Mouse (Mus musculus) hindbrain, embryonic 12.5 days (tissue): ENCODE measurements at regions not wholly inside any gene's neighbourhood (a gene's known extent, or its start where the extent isn't known, plus 50 kb on each side); places are given as distances from the start of the nearest gene placed in this dataset.

Source experiments
- ATAC-seq: fragments of 200-750 bp; cut with Nextera tagmentation; 2 replicates; pipeline ENCODE4 v1.8.0; 2017; ENCODE audit warnings: moderate TSS enrichment; ENCODE audit not compliant: low FRiP score
- H3K27ac ChIP-seq: fragments of 300-500 bp; sonication (generic); 2 replicates; pipeline ENCODE4 v1.5.1; 2016; ENCODE audit warnings: mild to moderate bottlenecking
- H3K27me3 ChIP-seq: fragments of 300-500 bp; sonication (generic); 2 replicates; pipeline ENCODE4 v1.6.1; 2016; ENCODE audit warnings: mild to moderate bottlenecking
- H3K36me3 ChIP-seq: fragments of 300-500 bp; sonication (generic); 2 replicates; pipeline ENCODE4 v1.6.1; 2016; ENCODE audit warnings: mild to moderate bottlenecking
- H3K4me1 ChIP-seq: fragments of 300-500 bp; sonication (generic); 2 replicates; pipeline ENCODE4 v1.6.1; 2016
- H3K4me2 ChIP-seq: fragments of 300-500 bp; sonication (generic); replicated peaks from 2 replicates; pipeline ENCODE4 v1.6.1; 2016; ENCODE audit warnings: mild to moderate bottlenecking
- H3K4me3 ChIP-seq: fragments of 300-500 bp; sonication (generic); 2 replicates; pipeline ENCODE4 v1.5.1; 2016; ENCODE audit warnings: mild to moderate bottlenecking
- H3K9ac ChIP-seq: fragments of 300-500 bp; sonication (generic); 2 replicates; pipeline ENCODE4 v1.6.1; 2016; ENCODE audit warnings: mild to moderate bottlenecking, moderate library complexity
- H3K9me3 ChIP-seq: fragments of 300-500 bp; sonication (generic); replicated peaks from 2 replicates; pipeline ENCODE4 v1.6.1; 2016; ENCODE audit warnings: mild to moderate bottlenecking
- WGBS: fragments of 180-500 bp; shearing (Covaris S2); methylation state at CpG from one replicate; pipeline ENCODE4 v1.1.7; 2016; 5-methylcytosine and 5-hydroxymethylcytosine counted together

DNA sequence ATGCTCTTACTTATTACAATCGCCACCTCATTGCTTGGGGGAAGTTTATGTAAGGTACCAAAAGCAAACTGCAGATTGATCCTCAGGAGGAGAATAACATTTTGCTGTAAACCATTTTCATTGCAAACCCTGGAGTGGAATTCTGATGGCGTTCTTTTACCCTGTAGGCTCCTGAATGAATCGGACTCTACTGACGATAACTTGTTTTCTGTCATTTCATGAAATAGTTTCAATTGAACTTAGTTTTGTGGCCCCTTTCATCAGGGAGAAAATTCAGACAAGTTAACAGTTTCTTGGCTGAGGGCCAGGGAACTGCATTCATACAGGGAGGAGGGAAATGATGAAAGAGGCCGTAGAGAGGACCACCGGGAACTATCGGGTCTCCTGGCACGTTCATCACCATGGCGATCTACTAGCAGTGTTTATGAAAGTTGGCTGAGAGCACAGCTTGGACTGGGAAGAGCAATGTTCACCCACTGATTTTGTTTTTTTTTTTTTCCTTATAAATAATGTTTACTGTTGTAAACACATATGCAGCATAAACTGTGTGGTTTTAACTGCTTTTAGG, 266.7 kb downstream of the Stim2 start:
- 30% methylated on average over 9 of the region's 9 CpGs for WGBS
- Histone ChIP-seq H3K27me3 (no peaks in the 10 kb centered on the region), H3K4me1 (peaks cover 2% of the 10 kb centered on the region; the same call in 1 of the 2 replicates), H3K9ac (no peak overlapping the region), H3K4me2 (no peak overlapping the region), H3K27ac (no peak overlapping the region), H3K36me3 (no peaks in the 10 kb centered on the region), H3K4me3 (no peak overlapping the region), H3K9me3 (no peaks in the 10 kb centered on the region)
- ATAC-seq: peak; percentile 77; the same call in 1 of the 2 replicates

- Histone ChIP-seq H3K4me2 (no peak overlapping the region), H3K4me1 (peaks cover 2% of the 10 kb centered on the region; the same call in 1 of the 2 replicates), H3K27ac (no peak overlapping the region), H3K36me3 (no peaks in the 10 kb centered on the region), H3K27me3 (no peaks in the 10 kb centered on the region), H3K9me3 (no peaks in the 10 kb centered on the region; the same call in 1 of the 2 replicates), H3K9ac (no peak overlapping the region), H3K4me3 (no peak overlapping the region)
- ATAC-seq: no peak
- WGBS: 68% methylated on average over 10 of the region's 10 CpGs
These were observed 269.7 kb downstream of the Stim2 start for GRCm38 (mm10) chr5:54267905-54268590.

GRCm38 (mm10) chr5:54279357-54279756, 281.1 kb downstream of the Stim2 start:
- Histone ChIP-seq H3K4me1 (no peaks in the 10 kb centered on the region), H3K27me3 (no peaks in the 10 kb centered on the region), H3K9me3 (no peaks in the 10 kb centered on the region), H3K9ac (no peak overlapping the region), H3K4me3 (no peak overlapping the region), H3K4me2 (no peak overlapping the region), H3K36me3 (no peaks in the 10 kb centered on the region), H3K27ac (no peak overlapping the region)
- WGBS: 47% methylated on average over 8 of the region's 8 CpGs
- peak; percentile 43; the same call in 1 of the 2 replicates for ATAC-seq

DNA sequence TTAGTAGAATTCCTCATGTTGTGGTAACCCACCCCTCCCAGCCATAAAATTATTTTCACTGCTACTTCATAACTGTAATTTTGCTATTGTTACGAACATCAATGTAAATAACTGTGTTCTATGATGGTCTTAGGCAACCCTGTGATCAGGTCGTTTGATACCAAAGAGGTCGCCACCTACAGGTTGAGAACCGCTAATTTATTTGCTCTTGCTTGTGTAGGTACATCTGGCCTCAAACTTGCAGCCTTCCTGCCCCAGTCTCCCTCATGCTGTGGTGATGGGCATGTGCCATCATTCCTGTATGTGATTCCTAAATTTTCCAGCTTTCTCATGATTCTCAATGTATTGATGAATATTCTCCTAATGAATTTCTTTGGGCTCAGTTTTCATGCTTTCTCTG, 282.4 kb downstream of the Stim2 start:
- H3K27me3 ChIP-seq: no peaks in the 10 kb centered on the region
- H3K36me3 ChIP-seq: no peaks in the 10 kb centered on the region
- no peaks in the 10 kb centered on the region for H3K4me1 ChIP-seq
- no peak overlapping the region for H3K27ac ChIP-seq
- no peaks in the 10 kb centered on the region for H3K9me3 ChIP-seq
- H3K4me2 ChIP-seq: no peak overlapping the region
- H3K4me3 ChIP-seq: no peak overlapping the region
- ATAC-seq: no peak
- H3K9ac ChIP-seq: no peak overlapping the region
- WGBS: 39% methylated on average over 4 of the region's 4 CpGs

GRCm38 (mm10) chr5:54281121-54281520, 282.8 kb downstream of the Stim2 start:
- Histone ChIP-seq H3K9ac (no peak overlapping the region), H3K27ac (no peak overlapping the region), H3K4me2 (no peak overlapping the region), H3K4me1 (no peaks in the 10 kb centered on the region), H3K4me3 (no peak overlapping the region), H3K36me3 (no peaks in the 10 kb centered on the region), H3K27me3 (no peaks in the 10 kb centered on the region), H3K9me3 (no peaks in the 10 kb centered on the region)
- no peak for ATAC-seq
- 63% methylated on average over 4 of the region's 4 CpGs for WGBS

GRCm38 (mm10) chr5:54290372-54291080, 292.2 kb downstream of the Stim2 start:
- H3K36me3 ChIP-seq: no peaks in the 10 kb centered on the region
- ATAC-seq: peak; percentile 48; the same call in 1 of the 2 replicates
- 59% methylated on average over 12 of the region's 12 CpGs for WGBS
- H3K27me3 ChIP-seq: no peaks in the 10 kb centered on the region
- no peaks in the 10 kb centered on the region for H3K4me1 ChIP-seq
- H3K9me3 ChIP-seq: no peaks in the 10 kb centered on the region
- H3K4me3 ChIP-seq: no peak overlapping the region
- H3K27ac ChIP-seq: no peak overlapping the region
- no peak overlapping the region for H3K9ac ChIP-seq
- H3K4me2 ChIP-seq: no peak overlapping the region

- Histone ChIP-seq H3K9ac (no peak overlapping the region), H3K27ac (no peak overlapping the region), H3K4me3 (no peak overlapping the region), H3K4me1 (no peaks in the 10 kb centered on the region), H3K27me3 (no peaks in the 10 kb centered on the region), H3K36me3 (no peaks in the 10 kb centered on the region), H3K4me2 (no peak overlapping the region), H3K9me3 (no peaks in the 10 kb centered on the region)
- ATAC-seq: no peak
- WGBS: 55% methylated on average over 5 of the region's 5 CpGs
These were observed 293.6 kb downstream of the Stim2 start for GRCm38 (mm10) chr5:54291940-54292339.

GRCm38 (mm10) chr5:54313660-54314279, 315.5 kb downstream of the Stim2 start:
- Histone ChIP-seq H3K4me1 (no peaks in the 10 kb centered on the region), H3K9ac (no peak overlapping the region), H3K9me3 (no peaks in the 10 kb centered on the region), H3K4me3 (no peak overlapping the region), H3K36me3 (no peaks in the 10 kb centered on the region), H3K27ac (no peak overlapping the region), H3K27me3 (no peaks in the 10 kb centered on the region), H3K4me2 (no peak overlapping the region)
- WGBS: 79% methylated on average over 8 of the region's 8 CpGs
- ATAC-seq: no peak

- no peaks in the 10 kb centered on the region for H3K9me3 ChIP-seq
- H3K4me2 ChIP-seq: no peak overlapping the region
- 73% methylated on average over 2 of the region's 2 CpGs for WGBS
- H3K36me3 ChIP-seq: no peaks in the 10 kb centered on the region
- H3K27me3 ChIP-seq: no peaks in the 10 kb centered on the region
- peak; percentile 40; the same call in 1 of the 2 replicates for ATAC-seq
- no peak overlapping the region for H3K9ac ChIP-seq
- no peaks in the 10 kb centered on the region for H3K4me1 ChIP-seq
- no peak overlapping the region for H3K27ac ChIP-seq
- no peak overlapping the region for H3K4me3 ChIP-seq
These were observed 332.1 kb downstream of the Stim2 start for GRCm38 (mm10) chr5:54330415-54330814.

GRCm38 (mm10) chr5:54342976-54343375, 344.7 kb downstream of the Stim2 start:
- Histone ChIP-seq H3K4me2 (no peak overlapping the region), H3K36me3 (no peaks in the 10 kb centered on the region), H3K27ac (no peak overlapping the region), H3K4me1 (no peaks in the 10 kb centered on the region), H3K9ac (no peak overlapping the region), H3K4me3 (no peak overlapping the region), H3K27me3 (no peaks in the 10 kb centered on the region), H3K9me3 (no peaks in the 10 kb centered on the region)
- WGBS: 76% methylated on average over 6 of the region's 6 CpGs
- ATAC-seq: no peak

DNA sequence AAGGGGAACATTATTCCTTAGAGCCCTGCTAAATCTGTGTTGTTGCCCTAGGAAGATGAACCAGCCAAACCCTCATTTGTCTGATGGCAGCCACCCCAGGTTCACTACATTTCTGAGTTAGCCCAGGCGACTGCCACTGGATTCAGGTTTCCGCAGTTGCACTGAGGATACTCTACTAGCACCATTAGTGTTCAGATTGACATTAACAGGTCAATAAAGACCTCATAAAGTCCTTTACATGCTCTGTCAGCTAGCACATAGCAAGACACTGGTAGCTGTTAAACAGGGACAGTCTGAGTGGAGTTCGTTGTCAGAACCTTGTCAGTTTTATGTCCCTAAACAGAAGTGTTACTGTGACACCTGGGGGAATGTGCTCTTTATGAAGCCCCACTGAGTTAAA, 345.1 kb downstream of the Stim2 start:
- H3K27me3 ChIP-seq: no peaks in the 10 kb centered on the region
- H3K36me3 ChIP-seq: no peaks in the 10 kb centered on the region
- no peak overlapping the region for H3K4me3 ChIP-seq
- H3K9ac ChIP-seq: no peak overlapping the region
- no peak overlapping the region for H3K4me2 ChIP-seq
- ATAC-seq: no peak
- H3K4me1 ChIP-seq: no peaks in the 10 kb centered on the region
- 83% methylated on average over 3 of the region's 3 CpGs for WGBS
- H3K27ac ChIP-seq: no peak overlapping the region
- H3K9me3 ChIP-seq: no peaks in the 10 kb centered on the region

- H3K4me2 ChIP-seq: no peak overlapping the region
- no peak overlapping the region for H3K4me3 ChIP-seq
- H3K9ac ChIP-seq: no peak overlapping the region
- H3K27me3 ChIP-seq: no peaks in the 10 kb centered on the region
- no peak overlapping the region for H3K27ac ChIP-seq
- no peaks in the 10 kb centered on the region for H3K9me3 ChIP-seq
- no peak for ATAC-seq
- no peaks in the 10 kb centered on the region for H3K4me1 ChIP-seq
- no peaks in the 10 kb centered on the region for H3K36me3 ChIP-seq
- 78% methylated on average over 8 of the region's 8 CpGs for WGBS
These were observed 350.7 kb downstream of the Stim2 start for GRCm38 (mm10) chr5:54348820-54349596.
